Mouse (Mus musculus): ENCODE results near the gene Piwil1. TPM values are rescaled to one million over a fixed set of nuclear protein-coding genes. Genes with fewer than 3 reads are reported as not detected.

Piwil1 gene
- total and polyA plus RNA-seq, 3 experiments: not detected

DNA sequence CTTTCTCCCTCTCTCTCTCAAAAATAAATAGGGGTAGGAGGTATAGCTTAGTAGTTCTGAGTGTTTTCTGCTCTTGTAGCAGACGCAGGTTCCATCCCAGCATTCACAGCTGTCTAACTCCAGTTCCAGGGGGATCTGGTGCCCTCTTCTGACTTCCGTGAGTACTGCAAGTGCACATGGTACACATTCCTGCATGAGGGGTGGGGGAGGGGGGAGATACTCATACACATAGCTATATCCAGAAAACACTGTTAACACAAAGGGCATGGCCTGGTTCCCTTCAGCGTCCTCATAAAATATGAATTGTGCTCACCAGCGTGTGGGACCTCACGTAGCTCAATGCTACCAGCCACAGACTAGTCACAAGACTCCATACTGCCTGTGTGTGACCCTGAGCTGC lies 27.0 kb downstream of the Piwil1 start:
- no peak for DNase-seq (ENCODE audit: extremely low read depth)
- Histone ChIP-seq H3K4me3 (replicated peaks in 1 of 3; ENCODE audit: low read depth in 2 of 3, low read length in 2 of 3, poor library complexity in 1 of 3) (no peak overlapping the region), H3K9me3 (replicated peaks; ENCODE audit: low read length) (peaks cover 45% of the 10 kb centered on the region), H3K27ac (ENCODE audit: insufficient read depth, low read depth) (no peak overlapping the region), H3K9ac (ENCODE audit: insufficient read depth, low read depth) (no peak overlapping the region), H3K79me2 (replicated peaks; ENCODE audit: control insufficient read depth, extremely low read depth, insufficient read depth, poor library complexity, severe bottlenecking) (no peaks in the 10 kb centered on the region), H3K4me1 (ENCODE audit: control insufficient read depth in 1 of 2, insufficient read depth in 2 of 2) (no peaks in the 10 kb centered on the region), H3K27me3 (replicated peaks) (no peaks in the 10 kb centered on the region), H3K36me3 (replicated peaks in 1 of 2; ENCODE audit: control insufficient read depth in 1 of 2, insufficient read depth in 1 of 2, low read length in 1 of 2) (no peaks in the 10 kb centered on the region), H3K4me2 (ENCODE audit: insufficient read depth, low read depth, poor library complexity, severe bottlenecking) (no peak overlapping the region)
- in situ Hi-C loops (cut with MboI; ENCODE audit: low pct_ligation_motif_present, low pct_unique_long_range_greater_than_20kb, low sequenced_read_pairs): no loop called here
- no peak for TF ChIP-seq MAZ (IDR thresholded peaks at IDR 0.05; ENCODE audit: low read depth, low read length)
- no peak for TF ChIP-seq MAFK (IDR thresholded peaks at IDR 0.05; ENCODE audit: insufficient replicate concordance, low read length)
- no peak for TF ChIP-seq ZC3H11A (IDR thresholded peaks at IDR 0.05; ENCODE audit: low read depth, low read length)
- TF ChIP-seq BHLHE40 (IDR thresholded peaks at IDR 0.05; ENCODE audit: low read depth, low read length): no peak
- TF ChIP-seq TCF12 (IDR thresholded peaks at IDR 0.05; ENCODE audit: low read depth, low read length): no peak
- no peak for TF ChIP-seq UBTF (IDR thresholded peaks at IDR 0.05; ENCODE audit: low read depth, low read length)
- TF ChIP-seq ZMIZ1 (IDR thresholded peaks at IDR 0.05; ENCODE audit: low read depth, low read length): no peak
- no peak for TF ChIP-seq POLR2A (IDR thresholded peaks at IDR 0.05; ENCODE audit: low read depth, low read length)
- TF ChIP-seq KAT2A (IDR thresholded peaks at IDR 0.05; ENCODE audit: insufficient replicate concordance, low read length): no peak
- TF ChIP-seq EP300 (IDR thresholded peaks at IDR 0.05; ENCODE audit: low read length): no peak
- no peak for TF ChIP-seq PAX5 (IDR thresholded peaks at IDR 0.05; ENCODE audit: low read length)
- TF ChIP-seq ETS1 (conservative IDR thresholded peaks at IDR 0.05; ENCODE audit: low read depth, low read length): no peak
- TF ChIP-seq JUND (conservative IDR thresholded peaks at IDR 0.05; ENCODE audit: low read depth, low read length): no peak
- no peak for TF ChIP-seq ELF1 (IDR thresholded peaks at IDR 0.05; ENCODE audit: low read depth, low read length)
- no peak for TF ChIP-seq SIN3A (IDR thresholded peaks at IDR 0.05; ENCODE audit: low read length)
- TF ChIP-seq USF2 (conservative IDR thresholded peaks at IDR 0.05; ENCODE audit: low read depth, low read length): no peak
- TF ChIP-seq ZKSCAN1 (IDR thresholded peaks at IDR 0.05; ENCODE audit: borderline replicate concordance, low read depth, low read length): no peak
- no peak for TF ChIP-seq JUN (IDR thresholded peaks at IDR 0.05; ENCODE audit: insufficient read depth, low read depth, low read length)
- no peak for TF ChIP-seq GABPA (IDR thresholded peaks at IDR 0.05; ENCODE audit: insufficient replicate concordance, low read depth, low read length)
- dilution Hi-C loops (cut with MboI; ENCODE audit: extremely low pct_ligation_motif_present, extremely low pct_unique_long_range_greater_than_20kb, low sequenced_read_pairs): no loop called here

DNA sequence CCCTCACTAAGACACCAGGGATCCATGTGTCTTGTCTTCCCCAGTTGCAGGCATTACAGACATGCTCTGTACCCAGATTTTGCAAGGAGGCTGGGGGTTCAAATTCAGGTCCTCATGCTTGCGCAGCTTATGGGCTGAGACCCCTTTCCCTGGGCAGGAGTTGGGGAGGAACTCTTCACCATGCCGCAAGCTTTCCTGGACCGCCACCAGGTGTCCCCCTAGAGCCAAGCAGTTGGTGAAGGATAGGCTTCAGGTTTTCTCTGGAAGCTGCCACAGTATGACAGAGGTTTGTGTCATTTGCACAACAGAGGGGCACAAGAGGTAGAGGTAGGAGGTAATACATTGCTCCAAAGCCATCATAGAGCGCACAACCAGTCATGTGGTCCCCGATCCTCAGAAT lies 28.3 kb downstream of the Piwil1 start:
- H3K27ac ChIP-seq (ENCODE audit: insufficient read depth, low read depth): no peak overlapping the region
- TF ChIP-seq BHLHE40 (IDR thresholded peaks at IDR 0.05; ENCODE audit: low read depth, low read length) (no peak), CTCF (conservative IDR thresholded peaks at IDR 0.05 in 1 of 2, IDR thresholded peaks at IDR 0.05 in 1 of 2; ENCODE audit: low read depth in 2 of 2, low read length in 2 of 2) (no peak), JUN (IDR thresholded peaks at IDR 0.05; ENCODE audit: insufficient read depth, low read depth, low read length) (no peak), RAD21 (IDR thresholded peaks at IDR 0.05; ENCODE audit: low read depth, low read length) (no peak), MXI1 (IDR thresholded peaks at IDR 0.05; ENCODE audit: low read depth, low read length) (no peak), ETS1 (conservative IDR thresholded peaks at IDR 0.05; ENCODE audit: low read depth, low read length) (no peak), MEF2A (IDR thresholded peaks at IDR 0.05; ENCODE audit: borderline replicate concordance, low read depth, low read length) (no peak), ZKSCAN1 (IDR thresholded peaks at IDR 0.05; ENCODE audit: borderline replicate concordance, low read depth, low read length) (no peak), KAT2A (IDR thresholded peaks at IDR 0.05; ENCODE audit: insufficient replicate concordance, low read length) (no peak), NRF1 (IDR thresholded peaks at IDR 0.05; ENCODE audit: low read depth, low read length) (no peak), POLR2A (IDR thresholded peaks at IDR 0.05; ENCODE audit: low read depth, low read length) (no peak), GABPA (IDR thresholded peaks at IDR 0.05; ENCODE audit: insufficient replicate concordance, low read depth, low read length) (no peak), USF1 (IDR thresholded peaks at IDR 0.05; ENCODE audit: low read depth, low read length) (no peak), JUND (conservative IDR thresholded peaks at IDR 0.05; ENCODE audit: low read depth, low read length) (no peak)
- dilution Hi-C loops (cut with MboI; ENCODE audit: extremely low pct_ligation_motif_present, extremely low pct_unique_long_range_greater_than_20kb, low sequenced_read_pairs): no loop called here
- no peak overlapping the region for H3K9ac ChIP-seq (ENCODE audit: insufficient read depth, low read depth)
- H3K79me2 ChIP-seq (replicated peaks; ENCODE audit: control insufficient read depth, extremely low read depth, insufficient read depth, poor library complexity, severe bottlenecking): no peaks in the 10 kb centered on the region
- no peaks in the 10 kb centered on the region for H3K36me3 ChIP-seq (replicated peaks in 1 of 2; ENCODE audit: control insufficient read depth in 1 of 2, insufficient read depth in 1 of 2, low read length in 1 of 2)
- H3K4me2 ChIP-seq (ENCODE audit: insufficient read depth, low read depth, poor library complexity, severe bottlenecking): no peak overlapping the region
- in situ Hi-C loops (cut with MboI; ENCODE audit: low pct_ligation_motif_present, low pct_unique_long_range_greater_than_20kb, low sequenced_read_pairs): no loop called here
- H3K27me3 ChIP-seq (replicated peaks): no peaks in the 10 kb centered on the region
- no peak for DNase-seq (ENCODE audit: extremely low read depth)
- H3K4me1 ChIP-seq (ENCODE audit: control insufficient read depth in 1 of 2, insufficient read depth in 2 of 2): no peaks in the 10 kb centered on the region
- peaks cover 55% of the 10 kb centered on the region for H3K9me3 ChIP-seq (replicated peaks; ENCODE audit: low read length)
- H3K4me3 ChIP-seq (replicated peaks in 1 of 3; ENCODE audit: low read depth in 2 of 3, low read length in 2 of 3, poor library complexity in 1 of 3): no peak overlapping the region

Data from CH12.LX (cell line).